Mouse (Mus musculus): Measurements from ENCODE around the gene Zfp706. TPM values are rescaled to one million over a fixed set of nuclear protein-coding genes. Genes with fewer than 3 reads are reported as not detected.

Zfp706 gene
- total RNA-seq, 1 experiment = 65.1 TPM

GRCm38 (mm10) chr15:37033431-37033830, 25.9 kb upstream of the Zfp706 start:
- TF ChIP-seq HCFC1 (IDR thresholded peaks at IDR 0.05; ENCODE audit: borderline replicate concordance, insufficient read depth, low read length) (no peak), MAFK (IDR thresholded peaks at IDR 0.05; ENCODE audit: insufficient read depth, low read depth, low read length) (no peak), CHD2 (IDR thresholded peaks at IDR 0.05; ENCODE audit: low read depth, low read length) (no peak), ZC3H11A (IDR thresholded peaks at IDR 0.05; ENCODE audit: borderline replicate concordance, low read depth, low read length) (no peak), ZNF384 (IDR thresholded peaks at IDR 0.05; ENCODE audit: low read depth, low read length) (no peak)
- no peak for DNase-seq (ENCODE audit: low read depth, low spot score)
- H3K36me3 ChIP-seq (ENCODE audit: control insufficient read depth, insufficient read depth, low read length, poor library complexity, severe bottlenecking) = no peaks in the 10 kb centered on the region
- in situ Hi-C loops (cut with MboI; ENCODE audit: low sequenced_read_pairs in 2 of 2, unreplicated experiment in 2 of 2) = no loop called here
- peaks cover 3 to 4% of the 10 kb centered on the region in 2 experiments; a peak in 1 of 4 replicates for H3K4me1 ChIP-seq (ENCODE audit: control insufficient read depth in 2 of 2, insufficient read depth in 2 of 2, low read length in 2 of 2, poor library complexity in 1 of 2)
- H3K9ac ChIP-seq (ENCODE audit: insufficient read depth, low read depth, low read length, poor library complexity, severe bottlenecking) = no peak overlapping the region
- no peak overlapping the region for H3K27ac ChIP-seq (ENCODE audit: insufficient read depth, low read depth, low read length, poor library complexity, severe bottlenecking)
- H3K9me3 ChIP-seq (ENCODE audit: control insufficient read depth, insufficient read depth, low read depth, low read length) = no peaks in the 10 kb centered on the region
- no peak overlapping the region for H3K4me3 ChIP-seq (ENCODE audit: insufficient read depth in 1 of 2, low read depth in 1 of 2, low read length in 2 of 2, poor library complexity in 1 of 2, severe bottlenecking in 1 of 2)

DNA sequence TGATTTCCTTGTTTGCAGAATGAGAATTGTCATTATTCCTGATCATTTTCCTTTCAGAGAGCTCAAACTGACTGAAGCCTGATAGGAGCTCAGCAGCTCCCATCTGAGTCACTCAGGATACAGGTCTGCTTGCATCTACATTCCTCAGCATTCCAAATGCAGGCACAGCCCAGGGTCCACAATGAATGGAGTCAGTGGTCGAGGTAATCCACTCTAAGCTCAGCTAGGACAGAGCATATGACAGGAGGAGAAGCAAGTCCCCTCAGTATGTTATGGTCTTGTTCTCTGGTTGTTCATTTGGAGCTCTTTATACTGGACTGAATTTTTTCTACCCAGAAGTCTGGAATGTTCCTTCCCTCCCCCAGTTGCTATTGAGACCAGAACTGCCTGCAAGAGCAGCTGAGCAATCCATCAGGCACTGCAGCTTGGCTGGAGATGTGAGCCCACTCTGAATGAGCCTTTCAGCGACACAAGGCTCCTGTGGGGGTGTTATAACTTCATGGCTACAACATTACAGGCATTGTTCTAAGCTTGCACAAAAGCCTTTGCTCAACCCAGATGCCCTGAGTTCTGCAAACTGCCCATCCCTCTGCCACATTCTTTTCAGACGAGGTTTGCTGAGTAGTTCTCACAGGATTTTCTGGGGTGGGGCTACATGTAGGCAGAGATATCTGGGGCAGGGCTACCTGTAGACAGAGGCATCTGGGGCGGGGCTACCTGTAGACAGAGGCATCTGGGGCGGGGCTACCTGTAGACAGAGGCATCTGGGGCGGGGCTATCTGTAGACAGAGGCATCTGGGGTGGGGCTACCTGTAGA, 24.0 kb upstream of the Zfp706 start:
- no peak overlapping the region for H3K9ac ChIP-seq (ENCODE audit: insufficient read depth, low read depth, low read length, poor library complexity, severe bottlenecking)
- TF ChIP-seq CHD2 (IDR thresholded peaks at IDR 0.05; ENCODE audit: low read depth, low read length) (no peak), HCFC1 (IDR thresholded peaks at IDR 0.05; ENCODE audit: borderline replicate concordance, insufficient read depth, low read length) (no peak), ZNF384 (IDR thresholded peaks at IDR 0.05; ENCODE audit: low read depth, low read length) (no peak), ZC3H11A (IDR thresholded peaks at IDR 0.05; ENCODE audit: borderline replicate concordance, low read depth, low read length) (no peak), MAFK (IDR thresholded peaks at IDR 0.05; ENCODE audit: insufficient read depth, low read depth, low read length) (no peak)
- no peak for DNase-seq (ENCODE audit: low read depth, low spot score)
- in situ Hi-C loops (cut with MboI; ENCODE audit: low sequenced_read_pairs in 2 of 2, unreplicated experiment in 2 of 2) = no loop called here
- H3K36me3 ChIP-seq (ENCODE audit: control insufficient read depth, insufficient read depth, low read length, poor library complexity, severe bottlenecking) = no peaks in the 10 kb centered on the region
- H3K4me1 ChIP-seq (ENCODE audit: control insufficient read depth in 2 of 2, insufficient read depth in 2 of 2, low read length in 2 of 2, poor library complexity in 1 of 2) = peaks cover 3 to 4% of the 10 kb centered on the region in 2 experiments; a peak in 1 of 4 replicates
- H3K4me3 ChIP-seq (ENCODE audit: insufficient read depth in 1 of 2, low read depth in 1 of 2, low read length in 2 of 2, poor library complexity in 1 of 2, severe bottlenecking in 1 of 2) = no peak overlapping the region
- H3K9me3 ChIP-seq (ENCODE audit: control insufficient read depth, insufficient read depth, low read depth, low read length) = no peaks in the 10 kb centered on the region
- no peak overlapping the region for H3K27ac ChIP-seq (ENCODE audit: insufficient read depth, low read depth, low read length, poor library complexity, severe bottlenecking)

GRCm38 (mm10) chr15:37030929-37031328, 23.4 kb upstream of the Zfp706 start:
- DNase-seq (ENCODE audit: low read depth, low spot score) = no peak
- peaks cover 3 to 4% of the 10 kb centered on the region in 2 experiments; a peak in 1 of 4 replicates for H3K4me1 ChIP-seq (ENCODE audit: control insufficient read depth in 2 of 2, insufficient read depth in 2 of 2, low read length in 2 of 2, poor library complexity in 1 of 2)
- in situ Hi-C loops (cut with MboI; ENCODE audit: low sequenced_read_pairs in 2 of 2, unreplicated experiment in 2 of 2) = no loop called here
- TF ChIP-seq ZC3H11A (IDR thresholded peaks at IDR 0.05; ENCODE audit: borderline replicate concordance, low read depth, low read length) (no peak), ZNF384 (IDR thresholded peaks at IDR 0.05; ENCODE audit: low read depth, low read length) (no peak), CHD2 (IDR thresholded peaks at IDR 0.05; ENCODE audit: low read depth, low read length) (no peak), MAFK (IDR thresholded peaks at IDR 0.05; ENCODE audit: insufficient read depth, low read depth, low read length) (no peak), HCFC1 (IDR thresholded peaks at IDR 0.05; ENCODE audit: borderline replicate concordance, insufficient read depth, low read length) (no peak)
- no peak overlapping the region for H3K27ac ChIP-seq (ENCODE audit: insufficient read depth, low read depth, low read length, poor library complexity, severe bottlenecking)
- no peak overlapping the region for H3K9ac ChIP-seq (ENCODE audit: insufficient read depth, low read depth, low read length, poor library complexity, severe bottlenecking)
- no peaks in the 10 kb centered on the region for H3K9me3 ChIP-seq (ENCODE audit: control insufficient read depth, insufficient read depth, low read depth, low read length)
- H3K4me3 ChIP-seq (ENCODE audit: insufficient read depth in 1 of 2, low read depth in 1 of 2, low read length in 2 of 2, poor library complexity in 1 of 2, severe bottlenecking in 1 of 2) = no peak overlapping the region
- H3K36me3 ChIP-seq (ENCODE audit: control insufficient read depth, insufficient read depth, low read length, poor library complexity, severe bottlenecking) = no peaks in the 10 kb centered on the region

- no peak overlapping the region for H3K27ac ChIP-seq (ENCODE audit: insufficient read depth, low read depth, low read length, poor library complexity, severe bottlenecking)
- no peak for DNase-seq (ENCODE audit: low read depth, low spot score)
- H3K4me1 ChIP-seq (ENCODE audit: control insufficient read depth in 2 of 2, insufficient read depth in 2 of 2, low read length in 2 of 2, poor library complexity in 1 of 2) = peaks cover 3 to 4% of the 10 kb centered on the region in 2 experiments; a peak in 1 of 4 replicates
- TF ChIP-seq ZNF384 (IDR thresholded peaks at IDR 0.05; ENCODE audit: low read depth, low read length) (no peak), CHD2 (IDR thresholded peaks at IDR 0.05; ENCODE audit: low read depth, low read length) (no peak), HCFC1 (IDR thresholded peaks at IDR 0.05; ENCODE audit: borderline replicate concordance, insufficient read depth, low read length) (no peak), MAFK (IDR thresholded peaks at IDR 0.05; ENCODE audit: insufficient read depth, low read depth, low read length) (no peak), ZC3H11A (IDR thresholded peaks at IDR 0.05; ENCODE audit: borderline replicate concordance, low read depth, low read length) (no peak)
- H3K9me3 ChIP-seq (ENCODE audit: control insufficient read depth, insufficient read depth, low read depth, low read length) = no peaks in the 10 kb centered on the region
- in situ Hi-C loops (cut with MboI; ENCODE audit: low sequenced_read_pairs in 2 of 2, unreplicated experiment in 2 of 2) = no loop called here
- no peaks in the 10 kb centered on the region for H3K36me3 ChIP-seq (ENCODE audit: control insufficient read depth, insufficient read depth, low read length, poor library complexity, severe bottlenecking)
- H3K9ac ChIP-seq (ENCODE audit: insufficient read depth, low read depth, low read length, poor library complexity, severe bottlenecking) = no peak overlapping the region
- H3K4me3 ChIP-seq (ENCODE audit: insufficient read depth in 1 of 2, low read depth in 1 of 2, low read length in 2 of 2, poor library complexity in 1 of 2, severe bottlenecking in 1 of 2) = no peak overlapping the region
Observed at GRCm38 (mm10) chr15:37027956-37028355, 20.4 kb upstream of the Zfp706 start.

All from ES-E14 (cell line).